Mouse (Mus musculus): ENCODE measurements around the gene 2010315B03Rik.
"Not testable (repeated sequence)": the region's sequence is repeated elsewhere in the genome, so short reads cannot be mapped to it uniquely, and the experiment has no call there.

The 2010315B03Rik gene

DNA sequence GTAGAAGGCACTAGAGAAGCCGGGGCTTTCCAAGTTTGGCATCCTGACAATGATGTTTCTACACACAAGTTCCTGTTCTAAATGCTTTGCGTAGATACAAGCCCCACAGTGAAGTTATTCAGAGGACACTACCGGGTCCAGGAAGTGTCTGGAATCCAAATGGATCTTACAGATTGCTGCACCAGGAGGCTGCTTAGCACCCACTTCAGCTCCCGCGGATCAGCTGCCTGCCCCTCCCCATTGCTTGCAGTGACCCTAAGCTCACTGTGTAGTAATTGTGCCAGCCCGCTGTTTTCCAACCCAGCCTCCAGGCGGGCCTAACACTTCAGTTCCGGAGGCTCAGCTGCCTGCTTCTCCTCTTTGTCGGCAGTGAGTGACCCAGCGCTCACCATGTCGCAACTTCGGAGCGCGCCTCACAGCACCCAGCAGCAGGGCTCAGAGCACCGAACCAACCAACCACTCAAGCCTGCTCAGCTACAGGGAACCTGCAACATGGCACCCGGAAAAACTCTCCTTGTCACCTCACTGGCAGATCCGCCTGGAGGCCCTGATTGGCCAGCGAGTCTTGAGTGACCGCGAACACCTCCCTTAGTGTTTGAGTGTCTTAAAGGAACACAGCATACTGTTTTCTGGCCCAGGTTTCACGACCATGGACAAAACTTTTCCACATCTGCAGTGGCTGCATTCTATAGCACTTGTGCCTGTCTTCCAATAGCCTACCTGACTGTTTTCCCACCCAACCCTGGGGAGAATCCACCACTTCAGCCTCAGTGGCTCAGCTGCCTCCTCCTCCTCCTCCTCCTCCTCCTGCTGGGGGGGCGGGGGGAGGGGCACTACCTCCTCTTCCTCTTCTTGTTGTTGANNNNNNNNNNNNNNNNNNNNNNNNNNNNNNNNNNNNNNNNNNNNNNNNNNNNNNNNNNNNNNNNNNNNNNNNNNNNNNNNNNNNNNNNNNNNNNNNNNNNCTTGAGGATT lies at the start of gene 2010315B03Rik:
2010315B03Rik (minus strand) TSS at position 526 of the 972 bp plus-strand sequence.
- DNase-seq: peak; percentile 94

GRCm38 (mm10) chr9:124311502-124311901 lies 994 bp downstream of the 2010315B03Rik start:
- no peak for DNase-seq

- DNase-seq: no peak
These were observed 24.2 kb downstream of the 2010315B03Rik start for GRCm38 (mm10) chr9:124288329-124288728.

- DNase-seq: peak; percentile 92
These were observed 30.4 kb downstream of the 2010315B03Rik start for GRCm38 (mm10) chr9:124281912-124282686.

- no peak for DNase-seq
These were observed 31.1 kb downstream of the 2010315B03Rik start for GRCm38 (mm10) chr9:124281448-124281791.

DNA sequence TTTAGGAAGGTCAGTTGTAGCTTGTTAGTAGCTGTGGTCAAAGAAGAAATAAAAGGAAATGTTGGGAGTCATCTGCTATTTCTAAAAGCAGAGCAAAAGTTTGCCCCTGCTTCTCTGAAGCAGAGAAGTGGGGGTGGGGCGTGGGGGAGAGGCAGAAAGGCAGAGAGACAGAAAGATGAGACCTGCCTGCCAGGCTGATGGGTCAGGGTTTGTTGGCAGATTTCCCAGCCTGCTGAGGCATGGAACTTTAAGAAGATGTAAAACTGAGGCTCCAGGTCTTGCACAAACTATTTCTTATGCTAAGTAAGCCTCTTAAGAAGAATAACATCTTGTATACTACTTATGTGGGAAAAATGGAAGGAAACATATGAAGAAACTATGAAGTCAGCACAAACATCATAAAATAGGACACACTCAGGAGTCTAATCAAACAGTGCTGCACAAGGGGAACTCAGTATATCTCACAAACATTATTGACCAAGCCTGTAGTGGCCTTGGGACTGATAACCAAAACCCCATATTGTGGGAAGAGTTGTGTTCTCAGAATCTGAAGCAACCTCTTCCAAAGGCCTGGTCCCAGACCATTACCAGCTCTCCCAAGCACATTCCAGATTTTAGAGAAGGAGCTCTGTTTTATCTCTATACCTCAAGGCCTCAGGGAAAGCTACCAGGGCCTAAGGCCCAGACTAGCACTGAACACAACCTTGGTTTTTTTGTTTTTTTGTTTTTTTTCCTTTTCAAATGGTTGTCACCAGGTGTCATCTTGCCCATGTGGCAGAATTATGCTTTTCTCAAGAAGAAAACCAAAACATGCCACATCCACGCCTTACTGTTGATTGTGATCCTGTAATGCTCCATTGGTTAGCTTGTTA lies 31.7 kb downstream of the 2010315B03Rik start:
- DNase-seq: no peak

DNA sequence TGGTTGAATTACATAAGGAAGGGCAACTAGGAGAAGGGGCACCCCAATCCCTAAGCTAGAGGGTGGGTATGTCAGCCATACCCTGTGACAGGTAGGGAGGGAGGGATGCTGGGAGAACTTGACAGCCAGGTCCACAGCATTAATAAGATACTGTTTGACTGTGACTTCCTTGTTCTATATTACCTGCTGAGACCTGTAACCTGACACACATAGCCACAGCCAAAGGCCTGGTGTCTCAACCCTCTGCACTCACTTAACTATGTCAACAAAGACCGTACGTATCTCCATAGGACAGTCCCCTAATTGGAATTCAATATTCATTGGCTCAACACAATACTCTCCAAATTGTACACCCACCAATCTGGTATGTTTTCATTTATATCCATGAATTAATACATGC lies 33.2 kb downstream of the 2010315B03Rik start:
- DNase-seq: no peak

- DNase-seq: no peak
These were observed 37.4 kb downstream of the 2010315B03Rik start for GRCm38 (mm10) chr9:124275064-124275463.

DNA sequence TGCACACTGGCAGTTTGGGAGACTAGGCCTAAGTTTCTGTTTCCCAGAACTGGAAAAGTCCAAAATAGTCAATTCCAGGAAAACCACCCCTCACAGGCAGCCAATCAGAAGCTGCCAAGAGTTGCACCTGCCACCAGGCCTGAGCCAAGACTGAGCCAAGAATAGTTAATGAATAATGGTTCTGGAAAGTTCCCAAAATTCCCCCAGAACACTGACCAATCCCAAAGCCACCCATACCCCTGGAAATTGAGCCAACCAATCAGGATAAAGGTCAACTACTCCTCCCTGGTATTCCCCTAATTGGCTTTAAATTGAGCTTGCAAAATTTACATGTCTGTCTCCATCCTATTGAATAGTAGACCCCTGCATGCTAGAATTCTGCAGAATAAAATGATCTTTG lies 39.3 kb downstream of the 2010315B03Rik start:
- DNase-seq: no peak

DNA sequence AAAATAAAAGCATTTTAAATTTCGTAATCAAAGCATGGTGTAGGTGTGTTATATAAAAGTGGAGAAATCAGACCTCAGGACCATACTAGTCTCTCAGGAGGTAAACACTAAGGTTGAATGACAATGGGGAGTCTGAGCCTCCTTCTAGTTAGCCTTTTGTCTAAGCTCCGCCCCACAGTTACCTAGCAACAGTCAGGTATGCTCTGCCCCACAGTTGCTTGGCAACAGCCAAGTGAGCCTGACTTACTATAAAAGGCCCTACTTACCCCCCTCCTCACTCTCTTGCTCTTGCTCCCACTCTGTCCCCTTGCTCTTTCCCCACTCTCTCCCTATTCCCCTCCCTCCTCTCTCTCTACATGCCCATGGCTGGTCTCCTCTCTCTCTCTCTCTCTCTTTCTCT lies 44.6 kb downstream of the 2010315B03Rik start:
- DNase-seq: no peak

DNA sequence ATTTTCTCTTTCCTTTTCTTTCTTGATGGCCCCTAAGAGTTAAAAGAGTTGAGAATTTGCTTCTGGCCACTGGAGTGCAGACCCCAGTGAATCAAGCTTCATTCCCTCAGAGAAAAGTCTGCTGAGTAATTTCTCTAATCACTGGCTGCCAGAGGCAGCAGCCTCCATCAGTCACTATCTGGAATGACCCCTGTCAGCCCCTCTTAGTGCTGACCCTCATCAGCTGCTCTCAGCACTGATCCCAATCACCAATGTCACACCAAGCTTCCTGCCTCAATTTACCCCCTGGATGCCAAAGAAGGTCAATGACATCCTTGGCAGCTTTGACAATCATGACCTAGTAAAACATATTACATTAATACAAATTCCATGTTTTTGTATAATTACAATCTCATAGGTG lies 45.0 kb downstream of the 2010315B03Rik start:
- DNase-seq: no peak

GRCm38 (mm10) chr9:124262987-124263717 lies 49.3 kb downstream of the 2010315B03Rik start:
- no peak for DNase-seq

DNA sequence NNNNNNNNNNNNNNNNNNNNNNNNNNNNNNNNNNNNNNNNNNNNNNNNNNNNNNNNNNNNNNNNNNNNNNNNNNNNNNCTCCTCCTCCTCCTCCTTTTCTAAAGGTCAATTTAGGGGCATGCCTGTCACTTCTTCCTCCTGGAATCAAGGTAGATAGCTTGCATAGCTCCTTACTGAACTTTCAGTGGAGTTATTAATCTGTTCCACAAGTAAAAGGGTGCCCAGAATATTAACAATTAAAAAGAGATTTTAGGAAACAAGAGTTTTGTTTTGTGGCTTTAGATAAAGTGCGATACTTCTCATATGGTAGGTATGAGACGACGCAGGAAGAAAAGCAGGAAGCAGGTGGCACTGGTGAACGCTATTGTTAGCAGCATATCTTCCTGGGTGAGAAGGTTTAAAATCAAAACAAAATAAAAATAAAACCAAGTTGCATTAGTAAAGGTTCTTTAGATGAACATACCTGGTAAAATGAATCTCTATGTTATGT lies 54.4 kb downstream of the 2010315B03Rik start:
- no peak for DNase-seq

DNA sequence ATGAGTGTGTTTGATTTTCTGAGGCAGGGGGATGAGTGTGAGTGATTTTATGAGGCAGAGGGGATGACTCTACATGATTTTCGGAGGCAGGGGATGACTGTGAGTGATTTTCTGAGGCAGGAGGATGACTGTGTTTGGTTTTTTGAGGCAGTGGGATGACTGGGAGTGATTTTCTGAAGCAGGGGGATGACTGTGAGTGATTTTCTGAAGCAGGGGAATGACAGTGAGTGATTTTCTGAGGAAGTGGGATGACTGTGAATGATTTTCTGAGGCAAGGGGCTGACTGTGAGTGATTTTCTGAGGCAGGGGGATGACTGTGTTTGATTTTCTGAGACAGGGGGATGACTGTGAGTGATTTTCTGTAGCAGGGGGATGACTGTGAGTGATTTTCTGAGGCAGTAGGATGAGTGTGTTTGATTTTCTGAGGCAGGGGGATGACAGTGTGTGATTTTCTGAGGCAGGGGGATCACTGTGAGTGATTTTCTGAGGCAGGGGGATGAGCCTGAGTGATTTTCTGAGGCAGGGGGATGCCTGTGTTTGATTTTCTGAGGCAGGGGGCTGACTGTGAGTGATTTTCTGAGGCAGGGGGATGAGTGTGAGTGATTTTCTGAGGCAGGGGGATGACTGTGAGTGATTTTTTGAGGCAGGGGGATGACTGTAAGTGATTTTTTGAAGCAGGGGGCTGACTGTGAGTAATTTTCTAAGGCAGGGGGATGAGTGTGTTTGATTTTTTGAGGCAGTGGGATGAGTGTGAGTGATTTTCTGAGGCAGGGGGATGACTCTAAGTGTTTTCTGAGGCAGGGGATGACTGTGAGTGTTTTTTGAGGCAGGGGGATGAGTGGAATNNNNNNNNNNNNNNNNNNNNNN lies 55.1 kb downstream of the 2010315B03Rik start:
- DNase-seq: no peak

- not testable (repeated sequence) for DNase-seq
These were observed 56.0 kb downstream of the 2010315B03Rik start for GRCm38 (mm10) chr9:124256271-124257199.

- no peak for DNase-seq
These were observed 61.1 kb downstream of the 2010315B03Rik start for GRCm38 (mm10) chr9:124251438-124251837.
